Mouse (Mus musculus): ENCODE results near the gene Tent4b. TPM values are rescaled to one million over a fixed set of nuclear protein-coding genes. Genes with fewer than 3 reads are reported as not detected.

Gene Tent4b
- polyA plus RNA-seq (2012; ENCODE audit: insufficient read depth, insufficient read length, missing spikeins), result 28.9 and 31.0 TPM in 2 replicates

GRCm38 (mm10) chr8:88198945-88199571 is at the start of gene Tent4b:
TSS of gene Tent4b (plus strand) at chr8:88199213.
- peak within 1 kb of the TSS; percentile 98 for H3K4me3 ChIP-seq (ENCODE audit: insufficient read depth, low read length)
- peak within 1 kb of the TSS; percentile 86 for H3K27ac ChIP-seq (ENCODE audit: insufficient read depth, low read depth, low read length)

GRCm38 (mm10) chr8:88150910-88151371 is 48.1 kb upstream of the Tent4b start:
- H3K4me3 ChIP-seq (ENCODE audit: insufficient read depth, low read length), result no peak overlapping the region

More at GRCm38 (mm10) chr8:88198945-88199571, at the start of gene Tent4b:
- TF ChIP-seq POLR2A (IDR thresholded peaks at IDR 0.05; ENCODE audit: borderline replicate concordance, low read depth, low read length) (0 out of 2 replicates have a peak, but pooled peaks have one; percentile 17), CTCF (IDR thresholded peaks at IDR 0.05; ENCODE audit: low read depth, low read length) (no peak)
- H3K4me1 ChIP-seq (ENCODE audit: control insufficient read depth, insufficient read depth, low read length), result peaks cover 15% of the 10 kb centered on the region

GRCm38 (mm10) chr8:88160237-88160995 is 38.6 kb upstream of the Tent4b start:
- no peak overlapping the region for H3K27ac ChIP-seq (ENCODE audit: insufficient read depth, low read depth, low read length)
- TF ChIP-seq CTCF (IDR thresholded peaks at IDR 0.05; ENCODE audit: low read depth, low read length), result no peak
- no peak for TF ChIP-seq POLR2A (IDR thresholded peaks at IDR 0.05; ENCODE audit: borderline replicate concordance, low read depth, low read length)

More at GRCm38 (mm10) chr8:88150910-88151371, 48.1 kb upstream of the Tent4b start:
- H3K4me1 ChIP-seq (ENCODE audit: control insufficient read depth, insufficient read depth, low read length), result no peaks in the 10 kb centered on the region
- TF ChIP-seq CTCF (IDR thresholded peaks at IDR 0.05; ENCODE audit: low read depth, low read length), result no peak
- TF ChIP-seq POLR2A (IDR thresholded peaks at IDR 0.05; ENCODE audit: borderline replicate concordance, low read depth, low read length), result no peak
- no peak overlapping the region for H3K27ac ChIP-seq (ENCODE audit: insufficient read depth, low read depth, low read length)

GRCm38 (mm10) chr8:88161439-88161838 is 37.6 kb upstream of the Tent4b start:
- no peak overlapping the region for H3K4me3 ChIP-seq (ENCODE audit: insufficient read depth, low read length)
- TF ChIP-seq POLR2A (IDR thresholded peaks at IDR 0.05; ENCODE audit: borderline replicate concordance, low read depth, low read length) (no peak), CTCF (IDR thresholded peaks at IDR 0.05; ENCODE audit: low read depth, low read length) (peak; percentile 33; the same call in 1 of the 2 replicates)
- H3K4me1 ChIP-seq (ENCODE audit: control insufficient read depth, insufficient read depth, low read length), result no peaks in the 10 kb centered on the region
- H3K27ac ChIP-seq (ENCODE audit: insufficient read depth, low read depth, low read length), result no peak overlapping the region

More at GRCm38 (mm10) chr8:88160237-88160995, 38.6 kb upstream of the Tent4b start:
- Histone ChIP-seq H3K4me3 (ENCODE audit: insufficient read depth, low read length) (no peak overlapping the region), H3K4me1 (ENCODE audit: control insufficient read depth, insufficient read depth, low read length) (no peaks in the 10 kb centered on the region)

- Histone ChIP-seq H3K27ac (ENCODE audit: insufficient read depth, low read depth, low read length) (no peak overlapping the region), H3K4me3 (ENCODE audit: insufficient read depth, low read length) (no peak overlapping the region), H3K4me1 (ENCODE audit: control insufficient read depth, insufficient read depth, low read length) (peaks cover 9% of the 10 kb centered on the region)
- TF ChIP-seq POLR2A (IDR thresholded peaks at IDR 0.05; ENCODE audit: borderline replicate concordance, low read depth, low read length) (no peak), CTCF (IDR thresholded peaks at IDR 0.05; ENCODE audit: low read depth, low read length) (no peak)
These were observed 23.7 kb upstream of the Tent4b start for GRCm38 (mm10) chr8:88175264-88175663.

- TF ChIP-seq CTCF (IDR thresholded peaks at IDR 0.05; ENCODE audit: low read depth, low read length) (no peak), POLR2A (IDR thresholded peaks at IDR 0.05; ENCODE audit: borderline replicate concordance, low read depth, low read length) (no peak)
- H3K4me1 ChIP-seq (ENCODE audit: control insufficient read depth, insufficient read depth, low read length), result peaks cover 9% of the 10 kb centered on the region
- H3K4me3 ChIP-seq (ENCODE audit: insufficient read depth, low read length), result no peak overlapping the region
- H3K27ac ChIP-seq (ENCODE audit: insufficient read depth, low read depth, low read length), result no peak overlapping the region
These were observed 21.7 kb upstream of the Tent4b start for GRCm38 (mm10) chr8:88177291-88177690.

GRCm38 (mm10) chr8:88183121-88183520 is 15.9 kb upstream of the Tent4b start:
- H3K4me3 ChIP-seq (ENCODE audit: insufficient read depth, low read length), result no peak overlapping the region
- no peak for TF ChIP-seq POLR2A (IDR thresholded peaks at IDR 0.05; ENCODE audit: borderline replicate concordance, low read depth, low read length)
- no peak for TF ChIP-seq CTCF (IDR thresholded peaks at IDR 0.05; ENCODE audit: low read depth, low read length)
- no peak overlapping the region for H3K27ac ChIP-seq (ENCODE audit: insufficient read depth, low read depth, low read length)
- H3K4me1 ChIP-seq (ENCODE audit: control insufficient read depth, insufficient read depth, low read length), result no peaks in the 10 kb centered on the region

- Histone ChIP-seq H3K27ac (ENCODE audit: insufficient read depth, low read depth, low read length) (no peak overlapping the region), H3K4me1 (ENCODE audit: control insufficient read depth, insufficient read depth, low read length) (no peaks in the 10 kb centered on the region), H3K4me3 (ENCODE audit: insufficient read depth, low read length) (no peak overlapping the region)
- TF ChIP-seq POLR2A (IDR thresholded peaks at IDR 0.05; ENCODE audit: borderline replicate concordance, low read depth, low read length), result no peak
- TF ChIP-seq CTCF (IDR thresholded peaks at IDR 0.05; ENCODE audit: low read depth, low read length), result no peak
These were observed 14.1 kb upstream of the Tent4b start for GRCm38 (mm10) chr8:88184914-88185313.

- Histone ChIP-seq H3K4me1 (ENCODE audit: control insufficient read depth, insufficient read depth, low read length) (peaks cover under 1% of the 10 kb centered on the region), H3K27ac (ENCODE audit: insufficient read depth, low read depth, low read length) (no peak overlapping the region), H3K4me3 (ENCODE audit: insufficient read depth, low read length) (no peak overlapping the region)
- TF ChIP-seq POLR2A (IDR thresholded peaks at IDR 0.05; ENCODE audit: borderline replicate concordance, low read depth, low read length), result no peak
These were observed 13.3 kb upstream of the Tent4b start for GRCm38 (mm10) chr8:88185716-88186115.

- TF ChIP-seq CTCF (IDR thresholded peaks at IDR 0.05; ENCODE audit: low read depth, low read length) (no peak), POLR2A (IDR thresholded peaks at IDR 0.05; ENCODE audit: borderline replicate concordance, low read depth, low read length) (no peak)
- no peak overlapping the region for H3K4me3 ChIP-seq (ENCODE audit: insufficient read depth, low read length)
- peaks cover 12% of the 10 kb centered on the region for H3K4me1 ChIP-seq (ENCODE audit: control insufficient read depth, insufficient read depth, low read length)
- no peak overlapping the region for H3K27ac ChIP-seq (ENCODE audit: insufficient read depth, low read depth, low read length)
These were observed 1.7 kb upstream of the Tent4b start for GRCm38 (mm10) chr8:88197328-88197727.
